Mouse (Mus musculus) lung, postnatal 0 days (tissue): ENCODE data around the gene Mcoln3.

Experiments
- CTCF ChIP-seq: IDR thresholded peaks from 2 replicates; pipeline ENCODE4 v1.5.1; 2016; ENCODE audit warnings: antibody characterized with exemption, mild to moderate bottlenecking
- EP300 ChIP-seq: IDR thresholded peaks from 2 replicates; pipeline ENCODE4 v1.6.1; 2016; ENCODE audit warnings: antibody characterized with exemption, mild to moderate bottlenecking, control low read depth

DNA sequence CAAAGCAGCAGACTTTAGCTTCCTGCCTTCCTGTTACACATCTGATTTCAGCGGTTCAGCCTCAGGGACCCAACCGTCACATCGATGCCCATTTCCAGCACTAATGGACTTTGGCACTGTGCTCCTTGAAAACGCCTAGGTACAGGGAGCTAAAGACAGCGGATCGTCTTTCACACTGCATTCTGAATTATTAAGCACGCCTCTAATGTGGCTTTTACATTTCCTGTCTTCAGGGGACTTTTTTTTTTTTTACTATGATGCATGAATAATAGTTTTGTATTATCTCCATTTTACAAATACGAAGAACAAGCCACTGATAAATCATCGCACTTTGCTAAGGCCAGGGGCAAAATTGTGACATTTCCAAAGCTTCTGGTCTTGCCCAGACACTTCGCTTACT is 68.8 kb downstream of the Mcoln3 start:
- no peak for TF ChIP-seq CTCF
- TF ChIP-seq EP300 = no peak
